ENCODE assay signal across 12 mouse cellular contexts in genomic region chr16:94094251-94095108, GRCm38 (mm10). TPM values are rescaled to one million over a fixed set of nuclear protein-coding genes. Genes with fewer than 3 reads are reported as not detected.
DNase-seq lines count a peak whose midpoint lies in the region; ATAC-seq and TF ChIP-seq lines count a peak whose summit lies in the region.
"Had no signal": no experiment of that assay in that cellular context is flagged by ENCODE, and none has a peak within 500 bp of the region (broad histone marks: within the 10 kb centered on the region; RNA-seq: fewer than 3 reads in every experiment).

No protein-coding gene starts in this region.

- H3K4me2 ChIP-seq in intestine, embryonic 14.5 days (ENCODE audit: low read length): no peak overlapping the region
- H3K4me2 ChIP-seq in intestine, postnatal 0 days (replicated peaks; ENCODE audit: low read depth): no peak overlapping the region
- H3K4me2 ChIP-seq in embryonic facial prominence, embryonic 12.5 days (replicated peaks): peak overlapping the region; percentile 19; the same call in 1 of the 2 replicates
- H3K4me2 ChIP-seq: hindbrain, embryonic 14.5 days had no signal

- WGBS in intestine, embryonic 14.5 days: 1% methylated on average over 48 of the region's 48 CpGs
- WGBS in intestine, postnatal 0 days: 2% methylated on average over 48 of the region's 48 CpGs
- 1% methylated on average over 48 of the region's 48 CpGs for whole genome bisulfite sequencing in embryonic facial prominence, embryonic 12.5 days

- no peaks in the 10 kb centered on the region for H3K36me3 ChIP-seq in intestine, embryonic 14.5 days (ENCODE audit: control insufficient read depth, insufficient read depth, low read length)
- no peaks in the 10 kb centered on the region for H3K36me3 ChIP-seq in intestine, postnatal 0 days (ENCODE audit: control insufficient read depth, insufficient read depth)
- H3K36me3 ChIP-seq in embryonic facial prominence, embryonic 12.5 days: no peaks in the 10 kb centered on the region

- peaks cover 100% of the 10 kb centered on the region for H3K27me3 ChIP-seq in intestine, embryonic 14.5 days (replicated peaks; ENCODE audit: control insufficient read depth, insufficient read depth, low read length)
- peaks cover 95% of the 10 kb centered on the region for H3K27me3 ChIP-seq in intestine, postnatal 0 days (replicated peaks; ENCODE audit: control insufficient read depth, insufficient read depth, low read length)
- H3K27me3 ChIP-seq in embryonic facial prominence, embryonic 12.5 days: peaks cover 85% of the 10 kb centered on the region

- H3K4me3 ChIP-seq in intestine, embryonic 14.5 days (ENCODE audit: low read depth, low read length): no peak overlapping the region
- H3K4me3 ChIP-seq in intestine, postnatal 0 days (ENCODE audit: low read depth, low read length): no peak overlapping the region
- peak overlapping the region; percentile 9; the same call in 1 of the 2 replicates for H3K4me3 ChIP-seq in embryonic facial prominence, embryonic 12.5 days
- H3K4me3 ChIP-seq: heart, adult 2 months had no signal

- no peak overlapping the region for H3K27ac ChIP-seq in intestine, embryonic 14.5 days (ENCODE audit: low read depth)
- H3K27ac ChIP-seq in intestine, postnatal 0 days (ENCODE audit: low read depth, low read length): no peak overlapping the region
- no peak overlapping the region for H3K27ac ChIP-seq in embryonic facial prominence, embryonic 12.5 days
- H3K27ac ChIP-seq: heart, adult 2 months; hindbrain, embryonic 14.5 days had no signal

- DNase-seq in intestine, embryonic 14.5 days (ENCODE audit: low spot score): peak; percentile 72
- peak; percentile 46 for DNase-seq in thymus, postnatal 4 days
- no peak for DNase-seq in thymus, adult 18-20 months
- DNase-seq in layer of hippocampus, adult 11-12 months (ENCODE audit: low spot score): no peak
- DNase-seq: adrenal gland, adult 2 months; lung, postnatal 14 days had no signal

- ATAC-seq in intestine, embryonic 14.5 days (replicated peaks; ENCODE audit: low FRiP score, low TSS enrichment, low read depth): no peak
- no peak for ATAC-seq in intestine, postnatal 0 days
- no peak for ATAC-seq in embryonic facial prominence, embryonic 12.5 days (ENCODE audit: insufficient number of reproducible peaks, insufficient read depth, low FRiP score, low TSS enrichment)
- ATAC-seq in activated CD4-positive, CD25-positive, alpha-beta regulatory T cell, adult 4 months: no peak

- H3K9me3 ChIP-seq in intestine, embryonic 14.5 days (ENCODE audit: control insufficient read depth, low read length): no peaks in the 10 kb centered on the region
- no peaks in the 10 kb centered on the region for H3K9me3 ChIP-seq in intestine, postnatal 0 days (ENCODE audit: control insufficient read depth)
- H3K9me3 ChIP-seq in embryonic facial prominence, embryonic 12.5 days: no peaks in the 10 kb centered on the region

- TF ChIP-seq CTCF in intestine, postnatal 0 days (IDR thresholded peaks at IDR 0.05; ENCODE audit: low read depth): no peak

- H3K4me1 ChIP-seq in intestine, embryonic 14.5 days (replicated peaks; ENCODE audit: control insufficient read depth, insufficient read depth, low read length): no peaks in the 10 kb centered on the region
- H3K4me1 ChIP-seq in intestine, postnatal 0 days (replicated peaks; ENCODE audit: control insufficient read depth, insufficient read depth, low read length): no peaks in the 10 kb centered on the region
- H3K4me1 ChIP-seq in embryonic facial prominence, embryonic 12.5 days: peaks cover 15% of the 10 kb centered on the region; the same call in 1 of the 2 replicates

- no peak overlapping the region for H3K9ac ChIP-seq in intestine, embryonic 14.5 days (ENCODE audit: low read length)
- H3K9ac ChIP-seq in intestine, postnatal 0 days (ENCODE audit: low read depth, low read length): no peak overlapping the region
- H3K9ac ChIP-seq in embryonic facial prominence, embryonic 12.5 days: no peak overlapping the region
- H3K9ac ChIP-seq: hindbrain, embryonic 14.5 days had no signal

RNA-seq across cellular contexts. Expression of gene Sim2, which starts 9.7 kb away (rescaled TPM):
- polyA plus RNA-seq in intestine, embryonic 14.5 days (2014; fragmentation: Nextera tagmentation; extraction: Ambion mirVana): not detected in 2 replicates
- not detected in 2 replicates for polyA plus RNA-seq in intestine, postnatal 0 days (2015; fragmentation: Nextera tagmentation; extraction: Ambion mirVana)
- 4.3 and 5.0 TPM in 2 replicates for polyA plus RNA-seq in embryonic facial prominence, embryonic 12.5 days (2016; fragmentation: Nextera tagmentation; extraction: Ambion mirVana)
- polyA plus RNA-seq in activated CD4-positive, CD25-positive, alpha-beta regulatory T cell, adult 4 months (2017; shearing (Covaris generic)): not detected
- polyA plus RNA-seq: adrenal gland, adult 2 months; liver, adult 2 months had no signal

Comparison
In these comparisons a context has a peak if more than half of its experiments do, and no peak if none do; other contexts are left out.
1. DNase-seq: peak in intestine, embryonic 14.5 days (single experiment) and thymus, postnatal 4 days (single experiment); none in thymus, adult 18-20 months (0 of 2) and layer of hippocampus, adult 11-12 months (single experiment).